ENCODE assay signal across 30 mouse cellular contexts in the genomic region with DNA sequence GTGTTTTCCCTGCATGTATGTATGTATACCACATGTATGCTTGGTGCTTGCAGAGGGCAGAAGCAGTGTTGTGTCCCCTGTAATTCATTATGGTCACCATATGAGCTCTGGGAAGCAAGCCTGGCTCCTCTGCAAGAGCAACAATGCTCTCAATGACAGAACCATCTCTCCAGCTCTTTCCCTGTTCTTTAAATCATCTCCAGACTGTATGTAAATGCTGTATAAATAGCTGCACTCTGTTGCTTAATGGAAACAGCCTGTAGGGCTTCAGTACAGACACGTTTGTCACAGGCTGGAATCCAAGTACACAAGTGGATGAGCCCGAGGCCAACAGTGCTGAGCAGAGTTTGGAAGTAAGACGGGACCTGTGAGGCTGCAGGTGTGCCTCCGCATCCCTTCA. TPM values are rescaled to one million over a fixed set of nuclear protein-coding genes. Genes with fewer than 3 reads are reported as not detected.
"Had no signal": no experiment of that assay in that cellular context is flagged by ENCODE, and none has a peak within 500 bp of the region (broad histone marks: within the 10 kb centered on the region; RNA-seq: fewer than 3 reads in every experiment).

No protein-coding gene starts in this region.

- H3K27ac ChIP-seq: kidney, embryonic 15.5 days; left cerebral cortex, adult 2 months; limb, embryonic 13.5 days; liver, embryonic 13.5 days; stomach, postnatal 0 days had no signal

- H3K27me3 ChIP-seq: kidney, embryonic 15.5 days; limb, embryonic 13.5 days; liver, embryonic 13.5 days had no signal

- DNase-seq: kidney, adult 8-10 months; kidney, postnatal 10 days; kidney, postnatal 36 days; layer of hippocampus, postnatal 36 days; left cerebral cortex, postnatal 4 days; liver, embryonic 13.5 days; lung, adult 2 months; lung, postnatal 14 days; lung, postnatal 4 days; midbrain, embryonic 14.5 days; right cerebral cortex, postnatal 14 days; right cerebral cortex, postnatal 4 days; thymus, adult 2 months; thymus, postnatal 14 days had no signal

- H3K4me1 ChIP-seq: kidney, embryonic 15.5 days; limb, embryonic 13.5 days; liver, embryonic 13.5 days had no signal

- H3K36me3 ChIP-seq: kidney, embryonic 15.5 days; limb, embryonic 13.5 days; liver, embryonic 13.5 days had no signal

- H3K4me3 ChIP-seq: kidney, embryonic 15.5 days; left cerebral cortex, adult 2 months; limb, embryonic 13.5 days; liver, embryonic 13.5 days had no signal

- H3K9ac ChIP-seq: kidney, embryonic 15.5 days; limb, embryonic 13.5 days; liver, embryonic 13.5 days had no signal

- H3K4me2 ChIP-seq: kidney, embryonic 15.5 days; limb, embryonic 13.5 days; liver, embryonic 13.5 days; midbrain, embryonic 11.5 days had no signal

- H3K9me3 ChIP-seq: kidney, embryonic 15.5 days; liver, embryonic 13.5 days had no signal

RNA-seq across cellular contexts. Expression of gene Csf2, which starts 54.7 kb away (rescaled TPM):
- total RNA-seq: layer of hippocampus, adult 8-10 months; layer of hippocampus, postnatal 10 days; layer of hippocampus, postnatal 36 days; left cerebral cortex, adult 2 months; left cerebral cortex, postnatal 14 days; left cerebral cortex, postnatal 4 days; liver, adult 2 months; megakaryocyte progenitor cell, adult 5-6 weeks; megakaryocyte-erythroid progenitor cell, adult 5-6 weeks; midbrain, postnatal 0 days had no signal
- polyA plus RNA-seq: kidney, embryonic 15.5 days; limb, embryonic 13.5 days; liver, adult 2 months; liver, embryonic 13.5 days; liver, embryonic 16.5 days; midbrain, embryonic 11.5 days; midbrain, embryonic 14.5 days; midbrain, postnatal 0 days; neural tube, embryonic 11.5 days; neural tube, embryonic 14.5 days; stomach, embryonic 14.5 days; stomach, postnatal 0 days had no signal
